Mouse (Mus musculus) CH12.LX (cell line): ENCODE data around the gene BC052040.

ENCODE experiments used
- BHLHE40 ChIP-seq: IDR thresholded peaks from 2 replicates; pipeline ENCODE4 v1.6.1; 2011; ENCODE audit warnings: mild to moderate bottlenecking, low read depth, low read length, improper control_type of control experiment
- CHD2 ChIP-seq: IDR thresholded peaks from 2 replicates; pipeline ENCODE4 v1.6.1; 2011; ENCODE audit warnings: low read length, improper control_type of control experiment
- CTCF ChIP-seq, 2 experiments: IDR thresholded peaks in 1 of 2; conservative IDR thresholded peaks in 1 of 2; 2 replicates each; pipeline ENCODE4 v1.5.1; 2011 to 2012; ENCODE audit warnings: low read depth in 2 of 2, low read length in 2 of 2, improper control_type of control experiment in 1 of 2, inconsistent platforms in 1 of 2, mild to moderate bottlenecking in 1 of 2, moderate library complexity in 1 of 2
- EP300 ChIP-seq: IDR thresholded peaks from 2 replicates; pipeline ENCODE4 v1.6.1; 2011; ENCODE audit warnings: low read length, improper control_type of control experiment
- MAZ ChIP-seq: IDR thresholded peaks from 2 replicates; pipeline ENCODE4 v1.6.1; 2012; ENCODE audit warnings: low read depth, mild to moderate bottlenecking, inconsistent platforms, low read length, improper control_type of control experiment, moderate library complexity
- NRF1 ChIP-seq: IDR thresholded peaks from 2 replicates; pipeline ENCODE4 v1.6.1; 2014; ENCODE audit warnings: low read depth, mild to moderate bottlenecking, inconsistent platforms, low read length, improper control_type of control experiment, moderate library complexity
- POLR2A ChIP-seq: IDR thresholded peaks from 2 replicates; pipeline ENCODE4 v1.6.1; 2011; ENCODE audit warnings: low read depth, mild to moderate bottlenecking, improper control_type of control experiment, low read length
- RAD21 ChIP-seq: IDR thresholded peaks from 2 replicates; pipeline ENCODE4 v1.6.1; 2011; ENCODE audit warnings: low read depth, mild to moderate bottlenecking, low read length, improper control_type of control experiment, moderate library complexity
- RCOR1 ChIP-seq: conservative IDR thresholded peaks from 2 replicates; pipeline ENCODE4 v1.6.1; 2012; ENCODE audit warnings: low read depth, mild to moderate bottlenecking, inconsistent platforms, low read length, improper control_type of control experiment
- USF1 ChIP-seq: IDR thresholded peaks from 2 replicates; pipeline ENCODE4 v1.6.1; 2014; ENCODE audit warnings: low read depth, mild to moderate bottlenecking, inconsistent platforms, low read length, improper control_type of control experiment
- ZMIZ1 ChIP-seq: IDR thresholded peaks from 2 replicates; pipeline ENCODE4 v1.6.1; 2012; ENCODE audit warnings: low read depth, mild to moderate bottlenecking, inconsistent platforms, low read length, improper control_type of control experiment
- ZNF384 ChIP-seq: IDR thresholded peaks from 2 replicates; pipeline ENCODE4 v1.6.1; 2012; ENCODE audit warnings: low read depth, low read length, improper control_type of control experiment, inconsistent platforms

DNA sequence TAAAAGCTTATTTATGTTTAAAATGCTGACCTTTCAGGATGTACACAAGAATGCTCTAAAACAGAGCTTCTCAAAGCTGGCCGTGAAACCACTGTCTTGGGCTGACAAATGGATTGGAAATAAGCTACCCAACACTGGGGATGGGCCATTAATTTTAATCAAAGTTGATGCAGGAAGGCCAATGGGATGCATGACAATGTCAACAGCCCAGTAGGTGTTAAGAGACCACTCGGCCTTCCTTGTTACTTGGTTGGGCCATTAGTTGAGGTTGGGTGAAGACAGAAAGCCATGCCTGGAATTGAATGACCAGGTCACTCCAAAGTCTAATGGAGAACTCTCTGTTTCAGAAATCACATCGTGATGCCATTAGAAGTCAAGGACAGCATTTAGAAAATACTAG is 103.7 kb downstream of the BC052040 start:
- TF ChIP-seq CTCF (conservative IDR thresholded peaks at IDR 0.05 in 1 of 2, IDR thresholded peaks at IDR 0.05 in 1 of 2; ENCODE audit: low read depth in 2 of 2, low read length in 2 of 2) (no peak), ZMIZ1 (no peak), POLR2A (no peak), RAD21 (no peak), MAZ (no peak), RCOR1 (no peak), ZNF384 (no peak), BHLHE40 (no peak), USF1 (no peak), NRF1 (no peak), CHD2 (no peak), EP300 (no peak)
